Mouse (Mus musculus) megakaryocyte-erythroid progenitor cell, adult 5-6 weeks (primary cell): ENCODE data around the gene Nrxn3. TPM values are rescaled to one million over a fixed set of nuclear protein-coding genes. Genes with fewer than 3 reads are reported as not detected.

Experiments
- ATAC-seq: replicated peaks from 2 replicates; pipeline ENCODE4 v1.8.0; 2016; ENCODE audit warnings: mild to moderate bottlenecking, inconsistent platforms; ENCODE audit not compliant: severe bottlenecking, poor library complexity, low FRiP score, low TSS enrichment
- total RNA-seq, 2 experiments: library from RNA; stranded (forward) in 1 of 2; stranded (reverse) in 1 of 2; fragments of 200-1000, 215-1000 nt in 1 of 2; fragments of >200 nt in 1 of 2; fragmentation: Nextera tagmentation in 1 of 2; gene quantifications; 2 replicates each; pipeline ENCODE4 v1.2.3; 2014 to 2017

Gene Nrxn3
- total RNA-seq, 2 experiments from 2014 or later = not detected

DNA sequence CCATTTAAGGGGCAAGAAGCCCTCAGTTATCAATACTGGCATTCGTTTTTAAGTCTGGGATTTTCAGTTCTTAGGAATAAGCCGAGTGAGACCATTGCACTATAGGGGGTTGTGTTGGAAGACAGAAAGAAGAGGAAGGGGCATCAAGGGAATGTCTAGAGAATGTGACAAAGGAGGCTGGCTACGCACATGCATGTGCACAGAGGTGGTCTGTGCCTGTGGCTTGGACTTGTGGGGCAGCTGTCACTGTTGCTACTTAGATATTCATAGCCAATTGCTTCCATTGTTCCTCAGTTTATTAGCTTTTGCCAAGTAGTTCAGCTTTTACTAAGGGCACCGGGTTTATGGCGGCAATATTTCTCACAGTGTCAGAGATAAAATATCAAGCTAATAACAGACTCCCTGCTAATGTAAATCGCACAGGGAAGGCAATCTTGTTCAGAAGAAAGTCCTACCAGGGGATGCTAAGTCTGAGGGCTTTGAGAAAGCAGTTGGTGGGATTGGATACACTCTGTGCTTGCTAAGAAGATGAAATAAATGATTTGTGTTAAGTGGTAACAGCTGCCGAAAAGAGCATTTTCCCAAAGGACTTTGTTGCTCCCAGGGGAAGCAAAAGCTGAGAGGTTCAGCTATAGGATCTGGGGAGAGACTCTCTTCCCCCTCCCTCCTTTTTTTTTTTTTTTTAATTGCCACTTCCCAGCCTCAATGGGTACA lies 177.5 kb downstream of the Nrxn3 start:
- no peak for ATAC-seq

DNA sequence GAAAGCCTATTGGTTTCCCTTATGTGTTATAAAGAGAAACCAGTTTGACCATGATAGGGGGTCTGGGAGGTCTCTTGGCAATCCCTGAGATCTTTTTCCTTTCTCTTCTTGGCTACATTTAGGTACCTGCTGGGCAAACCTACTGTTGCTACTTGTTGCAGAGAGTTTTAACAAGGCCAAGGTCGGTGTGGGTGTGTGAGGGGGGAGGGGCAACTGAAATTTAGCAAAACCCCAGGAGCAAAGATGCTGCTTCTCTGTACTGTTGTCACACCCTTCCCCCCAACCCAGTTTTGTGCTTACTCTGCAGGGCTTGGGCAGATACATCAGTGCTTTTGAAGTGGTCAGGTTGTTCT lies 178.0 kb downstream of the Nrxn3 start:
- ATAC-seq = no peak

DNA sequence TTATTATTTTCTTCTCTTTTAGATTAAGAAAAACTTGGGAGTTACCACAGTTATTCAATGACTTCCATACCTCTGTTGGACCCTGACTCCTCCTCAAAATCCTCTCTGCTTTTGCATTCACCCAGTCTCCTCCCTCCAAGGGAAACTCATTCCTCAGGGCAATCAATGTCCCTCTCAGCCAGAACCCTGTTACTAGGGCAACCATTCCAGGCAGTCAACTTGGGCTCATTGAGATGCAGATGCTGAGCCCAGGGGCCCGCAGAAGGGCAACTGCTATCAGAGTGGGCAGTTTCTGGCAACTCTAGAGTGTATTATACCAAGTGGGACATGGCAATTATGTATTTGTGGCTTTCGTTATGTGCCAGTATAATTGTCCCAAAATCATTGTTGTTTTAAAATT lies 188.1 kb downstream of the Nrxn3 start:
- no peak for ATAC-seq

GRCm38 (mm10) chr12:88916752-88917151 lies 194.1 kb downstream of the Nrxn3 start:
- no peak for ATAC-seq

DNA sequence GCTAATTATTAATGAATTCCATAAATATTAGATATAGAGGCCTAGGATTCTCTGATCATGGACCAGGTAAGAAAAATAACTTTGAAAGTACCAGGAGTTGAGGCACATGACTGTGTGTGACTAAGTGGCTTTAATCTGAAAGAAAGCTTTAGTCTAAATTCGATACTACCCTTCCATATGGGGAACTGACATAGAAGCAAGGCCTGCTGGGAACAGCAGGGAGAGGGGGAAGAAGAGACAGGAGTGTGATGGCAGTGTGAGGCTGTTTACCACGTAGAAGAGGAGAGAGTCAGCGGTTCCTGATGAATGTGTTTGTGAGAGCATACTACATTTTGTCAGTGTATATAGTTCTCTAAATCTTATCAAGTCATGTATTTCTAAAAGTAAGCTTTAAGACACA lies 202.2 kb downstream of the Nrxn3 start:
- ATAC-seq = no peak

DNA sequence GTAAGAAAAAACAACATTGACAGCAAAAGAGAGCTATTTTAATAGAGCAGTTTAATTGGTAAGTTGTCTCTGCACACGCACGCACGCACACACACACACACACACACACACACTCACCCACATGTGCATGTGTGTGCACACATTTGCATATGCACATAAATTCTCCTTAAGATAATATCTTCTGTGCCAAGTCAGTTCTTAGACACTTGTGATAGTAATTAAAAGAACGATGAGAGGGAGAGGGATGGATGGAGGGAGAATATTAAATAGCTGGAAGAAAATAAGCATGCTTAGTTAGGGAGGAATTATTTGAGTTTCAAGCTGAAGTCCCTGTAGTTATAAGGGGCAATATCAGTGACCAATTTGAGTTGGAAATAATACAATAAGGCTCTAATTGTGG lies 203.6 kb downstream of the Nrxn3 start:
- no peak for ATAC-seq

- ATAC-seq = no peak
These were observed 209.0 kb downstream of the Nrxn3 start for GRCm38 (mm10) chr12:88931713-88932112.

- no peak for ATAC-seq
These were observed 217.0 kb downstream of the Nrxn3 start for GRCm38 (mm10) chr12:88939679-88940078.

DNA sequence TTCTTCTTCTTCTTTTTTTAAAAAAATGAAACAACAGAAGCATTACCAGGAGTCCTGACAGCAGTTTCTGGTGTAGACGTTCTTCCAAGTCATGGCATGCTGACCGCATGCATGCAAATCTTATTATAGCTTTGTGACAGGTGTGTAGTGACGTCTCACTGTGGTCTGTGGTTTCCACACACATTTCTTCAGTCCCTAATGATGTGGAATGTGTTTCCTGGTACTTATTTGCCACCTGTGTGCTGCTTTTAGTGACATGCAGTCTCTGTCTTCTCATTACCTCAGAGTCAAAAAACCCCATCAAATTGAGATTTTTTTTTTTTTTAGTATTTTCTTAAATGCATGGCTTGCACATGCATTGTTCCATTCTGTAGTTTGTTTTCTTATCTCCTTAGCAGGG lies 222.3 kb downstream of the Nrxn3 start:
- ATAC-seq = no peak

DNA sequence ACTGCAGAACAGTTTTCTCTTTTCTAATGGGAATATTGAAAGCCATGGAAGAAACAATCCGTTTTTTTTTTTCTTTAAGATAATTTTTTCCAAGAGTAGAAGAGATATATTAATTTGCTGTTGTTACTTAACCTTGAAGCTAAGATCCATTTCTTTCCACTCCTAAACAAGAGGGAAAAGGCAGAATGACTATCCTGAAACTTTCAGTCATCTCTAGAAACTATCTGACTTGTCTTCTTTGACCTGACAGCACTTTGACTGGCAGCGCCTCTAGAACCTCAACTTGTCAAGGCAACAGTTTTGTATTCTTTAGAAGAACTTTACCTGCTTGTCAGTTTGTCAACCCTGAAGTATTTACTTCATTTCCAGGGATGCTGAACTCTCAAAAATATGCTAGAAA lies 227.2 kb downstream of the Nrxn3 start:
- no peak for ATAC-seq

DNA sequence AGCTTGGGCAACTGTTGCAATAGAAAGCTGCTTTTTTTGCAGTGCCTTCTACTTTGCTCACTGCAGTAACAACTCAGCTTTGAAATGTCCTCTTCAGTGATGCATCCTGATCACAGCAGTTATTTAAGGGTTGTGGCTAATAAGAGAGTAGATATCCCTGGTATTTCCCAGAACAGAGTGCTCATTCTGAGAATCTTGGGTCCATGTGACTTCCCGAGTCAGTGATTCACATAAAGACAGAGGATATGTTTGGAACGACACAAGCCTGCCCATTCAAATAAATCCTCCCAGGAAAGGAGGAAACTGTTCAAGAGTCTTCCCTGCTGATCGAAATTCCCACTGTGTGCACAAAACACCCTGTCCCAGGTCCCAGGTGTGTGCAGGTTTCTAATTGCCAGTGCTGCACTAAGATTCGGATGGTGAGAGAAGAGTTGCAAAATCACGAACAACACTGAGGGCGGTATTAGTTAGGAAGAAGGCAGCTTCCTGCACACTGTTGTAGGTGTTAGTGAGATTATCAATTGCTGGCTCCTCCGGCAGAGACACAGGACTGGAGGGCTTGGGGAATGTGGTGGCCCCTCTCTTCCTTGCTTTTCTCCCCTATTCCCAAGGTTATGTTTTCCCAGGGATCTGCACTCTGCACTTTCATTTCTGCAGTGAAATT lies 230.4 kb downstream of the Nrxn3 start:
- ATAC-seq = no peak

DNA sequence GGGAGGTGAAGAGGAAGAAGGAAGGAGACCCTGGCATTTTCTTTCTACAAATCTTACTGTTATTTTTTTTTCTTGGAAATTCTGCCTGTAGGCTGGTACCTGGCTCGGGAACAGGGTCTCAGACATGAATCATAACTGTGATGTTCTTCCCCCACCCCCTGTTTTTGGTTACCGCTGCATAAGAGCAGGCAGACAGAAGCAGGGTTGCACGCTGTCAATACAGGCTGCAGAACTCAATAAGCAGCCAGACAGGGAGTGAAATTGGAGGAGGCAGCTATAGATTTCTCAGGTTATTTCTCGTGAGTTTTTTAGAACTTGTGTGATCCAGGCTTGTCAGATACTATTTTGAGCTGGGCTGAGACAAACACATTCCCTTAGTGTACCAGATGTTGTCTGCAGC lies 231.1 kb downstream of the Nrxn3 start:
- ATAC-seq = no peak

- ATAC-seq = no peak
These were observed 234.8 kb downstream of the Nrxn3 start for GRCm38 (mm10) chr12:88957431-88957830.

- no peak for ATAC-seq
These were observed 238.1 kb downstream of the Nrxn3 start for GRCm38 (mm10) chr12:88960817-88961216.

DNA sequence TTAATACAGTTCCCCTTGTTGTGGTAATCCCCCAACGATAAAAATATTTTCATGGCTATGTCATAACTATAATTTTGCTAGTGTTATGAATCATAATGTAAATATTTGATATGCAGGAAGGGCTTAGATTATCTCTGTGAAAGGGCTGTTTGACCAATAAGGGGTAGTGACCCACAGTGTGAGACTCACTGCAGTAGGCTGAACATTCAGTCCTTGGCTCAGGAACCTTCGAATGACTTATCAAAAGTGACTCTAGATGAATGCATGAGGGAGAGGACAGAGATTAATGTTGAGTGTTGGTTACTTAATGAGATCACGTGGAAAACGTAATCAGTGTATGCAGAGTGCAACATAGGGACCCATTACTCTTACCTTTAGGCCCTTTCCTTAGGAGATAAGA lies 243.7 kb downstream of the Nrxn3 start:
- no peak for ATAC-seq

- ATAC-seq = no peak
These were observed 253.9 kb downstream of the Nrxn3 start for GRCm38 (mm10) chr12:88976621-88977020.

- ATAC-seq = no peak; the same call in 1 of the 2 replicates
These were observed 261.1 kb downstream of the Nrxn3 start for GRCm38 (mm10) chr12:88983688-88984330.

GRCm38 (mm10) chr12:88984375-88984774 lies 261.7 kb downstream of the Nrxn3 start:
- peak; percentile 81 for ATAC-seq

GRCm38 (mm10) chr12:88984804-88985203 lies 262.1 kb downstream of the Nrxn3 start:
- ATAC-seq = peak; percentile 60

DNA sequence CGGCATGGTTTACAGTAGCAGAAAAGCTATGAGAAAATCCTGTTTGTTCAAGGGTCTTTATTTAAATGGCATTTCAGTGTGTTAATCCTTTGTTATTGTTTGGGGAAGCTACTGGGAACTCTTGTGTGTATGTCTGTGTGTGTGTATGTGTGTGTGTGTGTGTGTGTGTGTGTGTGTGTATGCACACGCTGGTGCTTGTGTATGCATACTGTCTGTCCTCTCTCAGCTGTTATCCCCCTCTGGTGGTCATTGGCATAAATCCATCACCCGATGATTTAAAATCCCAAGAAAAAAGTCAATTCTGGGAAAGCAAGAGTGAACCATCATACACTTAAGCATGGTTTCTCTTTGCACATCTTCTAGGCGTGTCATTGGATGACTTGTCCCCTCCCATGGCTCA lies 264.4 kb downstream of the Nrxn3 start:
- no peak for ATAC-seq

DNA sequence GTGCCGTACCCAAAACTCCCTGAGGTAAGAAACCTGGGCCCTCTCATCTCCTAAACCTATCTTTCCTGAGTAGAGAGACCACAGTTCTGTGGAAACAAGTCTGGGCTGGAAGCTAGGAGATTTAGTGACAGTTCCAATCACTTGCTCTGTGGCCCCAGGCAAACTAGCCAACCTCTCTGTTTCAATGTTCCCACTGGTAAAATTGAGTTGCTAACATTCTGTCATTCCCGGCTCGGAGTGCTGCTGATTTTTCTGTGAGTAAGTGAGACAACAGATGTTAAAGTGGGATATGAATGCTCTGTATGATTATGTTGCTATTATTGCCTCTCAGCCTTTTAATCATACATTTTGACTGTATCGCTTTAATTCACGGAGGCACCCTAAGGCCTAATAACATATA lies 268.1 kb downstream of the Nrxn3 start:
- ATAC-seq = no peak
